Mouse (Mus musculus): ENCODE measurements around the gene Slc7a12.

The Slc7a12 gene

DNA sequence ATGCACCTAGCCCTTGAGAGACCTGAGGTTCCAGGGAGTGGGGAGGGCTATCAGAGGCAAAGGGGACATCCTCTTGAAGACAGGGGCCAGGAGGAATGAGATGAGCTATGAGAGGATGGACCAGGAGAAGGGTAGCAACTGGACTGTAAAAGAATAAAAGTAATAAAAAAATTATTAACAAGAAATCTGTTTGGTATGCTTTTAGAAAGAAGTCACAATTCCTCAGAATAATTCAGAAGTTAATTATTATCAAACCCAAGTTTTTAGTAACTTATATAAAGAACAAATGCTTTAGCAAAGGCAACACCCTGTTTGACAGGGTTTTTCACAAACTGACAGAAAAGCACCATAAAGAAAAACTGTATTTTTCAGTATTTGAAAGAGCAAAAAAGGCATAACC, at the start of gene Slc7a12:
Gene Slc7a12 (plus strand): TSS at position 301 of the 400 bp plus-strand sequence.
- DNase-seq, result no peak

DNA sequence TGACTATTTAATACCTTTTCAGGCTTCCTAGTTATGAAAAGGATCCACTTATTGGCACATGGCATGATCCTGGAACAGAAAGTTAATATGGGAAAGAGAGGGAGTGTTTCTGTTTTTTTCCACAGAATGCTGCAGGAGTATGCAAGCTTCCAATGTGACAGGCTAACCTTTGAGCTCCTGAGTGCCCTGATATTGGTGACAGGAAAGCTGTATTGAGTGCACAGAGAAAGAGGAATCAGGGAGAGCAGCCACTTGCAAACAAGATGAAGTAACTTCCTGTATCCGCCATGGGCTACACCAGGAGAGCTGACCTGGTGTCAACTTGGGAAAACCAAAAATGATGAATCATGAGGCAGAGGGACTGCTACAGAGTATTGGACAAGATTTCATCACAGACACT, 48.1 kb upstream of the Slc7a12 start:
- DNase-seq, result no peak

DNA sequence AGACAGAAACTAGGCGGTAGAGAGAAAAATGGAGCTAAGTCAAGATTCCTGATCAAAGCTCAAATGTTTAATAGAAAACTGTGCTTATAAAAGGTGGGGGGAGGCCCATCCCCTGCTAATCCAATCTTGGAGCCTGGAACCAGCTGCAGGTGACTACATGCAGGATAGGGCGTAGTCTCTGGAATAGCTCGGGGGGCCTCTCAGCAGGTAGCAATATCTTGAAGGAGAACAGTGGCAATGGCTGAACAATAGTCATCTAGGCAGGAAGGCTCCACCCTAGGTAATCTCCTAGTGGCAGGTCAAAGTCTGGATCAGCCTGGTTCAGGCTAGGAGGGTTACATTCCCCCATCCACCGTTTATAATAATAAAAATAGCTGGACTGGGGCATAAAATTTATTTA, 34.5 kb upstream of the Slc7a12 start:
- no peak for DNase-seq

DNA sequence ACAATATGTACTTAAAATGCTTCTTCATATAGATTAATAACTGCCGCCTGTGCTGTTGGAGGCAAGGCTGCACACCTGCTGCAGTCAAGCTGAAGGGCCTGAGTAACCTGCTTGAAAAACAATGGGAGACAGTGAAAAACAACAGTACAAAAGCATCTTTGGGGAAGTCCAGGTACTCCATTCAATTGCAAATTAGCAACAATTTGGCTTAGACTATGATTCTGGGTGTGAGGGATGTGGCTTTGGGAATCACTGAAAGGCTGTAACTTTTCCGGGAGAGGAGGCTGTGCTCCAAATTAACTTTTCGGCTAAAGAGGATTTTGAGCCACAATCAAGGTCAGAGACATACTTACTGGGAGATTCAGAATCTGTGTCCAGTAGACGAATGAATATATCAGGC, 33.8 kb upstream of the Slc7a12 start:
- DNase-seq, result no peak

Data from cerebellum, postnatal 10 days (tissue).